Mouse (Mus musculus): ENCODE data around the gene Elovl6. TPM values are rescaled to one million over a fixed set of nuclear protein-coding genes. Genes with fewer than 3 reads are reported as not detected.
A peak's percentile ranks its signal among the peaks of the same experiment; 100 is the strongest.

The Elovl6 gene
- polyA plus RNA-seq, 1 experiment from 2014 or later, result 20.9 TPM

- H3K27me3 ChIP-seq (ENCODE audit: control insufficient read depth, insufficient read depth, low read length), result no peaks in the 10 kb centered on the region
- no peak overlapping the region for H3K4me3 ChIP-seq (ENCODE audit: low read depth, low read length)
- H3K4me2 ChIP-seq, result no peak overlapping the region
- no peak for ATAC-seq (replicated peaks; ENCODE audit: insufficient number of reproducible peaks, low FRiP score, low TSS enrichment)
- H3K9me3 ChIP-seq (replicated peaks; ENCODE audit: control insufficient read depth, low read length), result no peaks in the 10 kb centered on the region
- H3K27ac ChIP-seq (ENCODE audit: low read depth, low read length), result no peak overlapping the region
- no peaks in the 10 kb centered on the region for H3K36me3 ChIP-seq (ENCODE audit: control insufficient read depth, insufficient read depth, low read length)
- no peak overlapping the region for H3K9ac ChIP-seq (ENCODE audit: low read depth, low read length)
- H3K4me1 ChIP-seq (ENCODE audit: control insufficient read depth, insufficient read depth, low read length), result no peaks in the 10 kb centered on the region
- 90% methylated on average over 3 of the region's 3 CpGs for WGBS (ENCODE audit: insufficient replicate concordance)
Observed at GRCm38 (mm10) chr3:129515863-129516436, 16.2 kb upstream of the Elovl6 start.

GRCm38 (mm10) chr3:129520499-129520898, 11.7 kb upstream of the Elovl6 start:
- no peaks in the 10 kb centered on the region for H3K27me3 ChIP-seq (ENCODE audit: control insufficient read depth, insufficient read depth, low read length)
- no peak overlapping the region for H3K4me2 ChIP-seq
- no peak overlapping the region for H3K9ac ChIP-seq (ENCODE audit: low read depth, low read length)
- no peak overlapping the region for H3K4me3 ChIP-seq (ENCODE audit: low read depth, low read length)
- ATAC-seq (replicated peaks; ENCODE audit: insufficient number of reproducible peaks, low FRiP score, low TSS enrichment), result no peak
- H3K27ac ChIP-seq (ENCODE audit: low read depth, low read length), result no peak overlapping the region
- no peaks in the 10 kb centered on the region for H3K36me3 ChIP-seq (ENCODE audit: control insufficient read depth, insufficient read depth, low read length)
- no peaks in the 10 kb centered on the region for H3K9me3 ChIP-seq (replicated peaks; ENCODE audit: control insufficient read depth, low read length)
- H3K4me1 ChIP-seq (ENCODE audit: control insufficient read depth, insufficient read depth, low read length), result no peaks in the 10 kb centered on the region
- 77% methylated on average over 4 of the region's 4 CpGs for WGBS (ENCODE audit: insufficient replicate concordance)

- Histone ChIP-seq H3K4me3 (ENCODE audit: low read depth, low read length) (no peak overlapping the region), H3K4me1 (ENCODE audit: control insufficient read depth, insufficient read depth, low read length) (no peaks in the 10 kb centered on the region), H3K9me3 (replicated peaks; ENCODE audit: control insufficient read depth, low read length) (no peaks in the 10 kb centered on the region), H3K9ac (ENCODE audit: low read depth, low read length) (no peak overlapping the region), H3K36me3 (ENCODE audit: control insufficient read depth, insufficient read depth, low read length) (no peaks in the 10 kb centered on the region), H3K4me2 (no peak overlapping the region), H3K27ac (ENCODE audit: low read depth, low read length) (no peak overlapping the region), H3K27me3 (ENCODE audit: control insufficient read depth, insufficient read depth, low read length) (no peaks in the 10 kb centered on the region)
- WGBS (ENCODE audit: insufficient replicate concordance), result 73% methylated on average over 10 of the region's 10 CpGs
- ATAC-seq (replicated peaks; ENCODE audit: insufficient number of reproducible peaks, low FRiP score, low TSS enrichment), result no peak
Observed at GRCm38 (mm10) chr3:129523456-129524143, 8.6 kb upstream of the Elovl6 start.

DNA sequence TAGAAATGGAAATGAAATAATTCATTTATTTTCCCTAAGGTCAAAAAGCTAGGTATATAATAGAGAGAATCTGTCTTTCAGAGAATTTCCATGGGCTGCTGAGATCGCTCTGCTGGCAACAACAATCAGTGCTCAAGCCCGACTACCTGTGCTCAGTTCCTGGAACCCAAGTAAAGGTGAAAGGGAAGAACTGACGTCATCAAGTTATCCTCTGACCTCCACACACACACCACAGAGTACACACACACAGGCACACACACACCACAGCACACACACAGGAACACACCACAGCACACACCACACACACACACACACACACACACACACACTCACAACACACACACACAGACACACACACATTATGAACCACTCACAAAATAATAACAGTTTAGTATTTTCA, 5.1 kb upstream of the Elovl6 start:
- H3K4me3 ChIP-seq (ENCODE audit: low read depth, low read length), result no peak overlapping the region
- no peaks in the 10 kb centered on the region for H3K9me3 ChIP-seq (replicated peaks; ENCODE audit: control insufficient read depth, low read length)
- peaks cover 4% of the 10 kb centered on the region; the same call in 1 of the 2 replicates for H3K4me1 ChIP-seq (ENCODE audit: control insufficient read depth, insufficient read depth, low read length)
- no peak overlapping the region for H3K9ac ChIP-seq (ENCODE audit: low read depth, low read length)
- H3K27me3 ChIP-seq (ENCODE audit: control insufficient read depth, insufficient read depth, low read length), result no peaks in the 10 kb centered on the region
- no peak overlapping the region for H3K27ac ChIP-seq (ENCODE audit: low read depth, low read length)
- H3K36me3 ChIP-seq (ENCODE audit: control insufficient read depth, insufficient read depth, low read length), result no peaks in the 10 kb centered on the region
- no peak overlapping the region for H3K4me2 ChIP-seq
- WGBS (ENCODE audit: insufficient replicate concordance), result 87% methylated on average over 3 of the region's 3 CpGs
- ATAC-seq (replicated peaks; ENCODE audit: insufficient number of reproducible peaks, low FRiP score, low TSS enrichment), result no peak

DNA sequence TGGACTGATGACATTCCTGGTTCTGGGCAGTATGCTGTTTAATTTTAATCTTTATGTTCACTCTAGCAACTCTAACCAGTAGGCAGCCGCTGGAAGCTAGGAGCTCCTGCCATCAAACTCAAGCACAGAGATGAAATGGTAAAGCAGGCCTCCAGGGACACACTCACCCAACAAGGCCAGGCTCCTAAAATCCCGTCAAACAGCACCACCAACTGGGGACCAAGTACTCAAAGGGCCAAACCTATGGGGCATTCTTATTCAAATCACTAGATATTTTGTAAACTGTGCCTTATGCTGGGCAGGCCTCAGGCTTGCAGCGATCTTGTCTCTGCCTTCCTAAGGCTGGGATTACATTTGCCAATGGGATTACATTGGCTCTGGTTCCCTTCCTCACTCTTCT, 2.8 kb upstream of the Elovl6 start:
- Histone ChIP-seq H3K27me3 (ENCODE audit: control insufficient read depth, insufficient read depth, low read length) (no peaks in the 10 kb centered on the region), H3K4me1 (ENCODE audit: control insufficient read depth, insufficient read depth, low read length) (peaks cover 4% of the 10 kb centered on the region; the same call in 1 of the 2 replicates), H3K9me3 (replicated peaks; ENCODE audit: control insufficient read depth, low read length) (no peaks in the 10 kb centered on the region), H3K27ac (ENCODE audit: low read depth, low read length) (no peak overlapping the region), H3K4me3 (ENCODE audit: low read depth, low read length) (no peak overlapping the region), H3K9ac (ENCODE audit: low read depth, low read length) (no peak overlapping the region), H3K36me3 (ENCODE audit: control insufficient read depth, insufficient read depth, low read length) (no peaks in the 10 kb centered on the region), H3K4me2 (no peak overlapping the region)
- WGBS (ENCODE audit: insufficient replicate concordance), result 55% methylated on average over 3 of the region's 3 CpGs
- ATAC-seq (replicated peaks; ENCODE audit: insufficient number of reproducible peaks, low FRiP score, low TSS enrichment), result no peak

DNA sequence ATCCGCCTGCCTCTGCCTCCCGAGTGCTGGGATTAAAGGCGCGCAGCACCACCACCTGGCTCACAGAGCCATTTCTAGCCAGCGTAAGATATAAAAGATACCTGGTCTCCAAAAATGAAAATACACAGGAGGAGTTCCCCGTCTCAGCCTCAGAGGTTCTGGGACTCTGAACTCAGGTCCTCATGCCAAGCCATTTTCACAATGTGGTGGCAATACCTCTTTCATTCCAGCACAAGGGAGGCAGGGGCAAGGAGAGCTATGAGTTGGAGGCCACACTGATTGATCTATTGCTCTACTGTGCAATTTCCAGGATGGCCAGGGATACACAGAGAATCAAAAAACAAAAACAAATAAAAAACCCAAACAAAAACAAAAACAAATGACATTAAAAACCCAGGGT, 1.7 kb upstream of the Elovl6 start:
- Histone ChIP-seq H3K36me3 (ENCODE audit: control insufficient read depth, insufficient read depth, low read length) (no peaks in the 10 kb centered on the region), H3K27me3 (ENCODE audit: control insufficient read depth, insufficient read depth, low read length) (no peaks in the 10 kb centered on the region), H3K4me3 (ENCODE audit: low read depth, low read length) (no peak overlapping the region), H3K4me2 (no peak overlapping the region), H3K9ac (ENCODE audit: low read depth, low read length) (no peak overlapping the region), H3K4me1 (ENCODE audit: control insufficient read depth, insufficient read depth, low read length) (peaks cover 14% of the 10 kb centered on the region), H3K27ac (ENCODE audit: low read depth, low read length) (no peak overlapping the region), H3K9me3 (replicated peaks; ENCODE audit: control insufficient read depth, low read length) (no peaks in the 10 kb centered on the region)
- no peak for ATAC-seq (replicated peaks; ENCODE audit: insufficient number of reproducible peaks, low FRiP score, low TSS enrichment)
- 95% methylated on average over 6 of the region's 6 CpGs for WGBS (ENCODE audit: insufficient replicate concordance)

GRCm38 (mm10) chr3:129532865-129533742, 949 bp downstream of the Elovl6 start:
- no peaks in the 10 kb centered on the region for H3K9me3 ChIP-seq (replicated peaks; ENCODE audit: control insufficient read depth, low read length)
- peak overlapping the region; percentile 98 for H3K27ac ChIP-seq (ENCODE audit: low read depth, low read length)
- no peaks in the 10 kb centered on the region for H3K36me3 ChIP-seq (ENCODE audit: control insufficient read depth, insufficient read depth, low read length)
- ATAC-seq (replicated peaks; ENCODE audit: insufficient number of reproducible peaks, low FRiP score, low TSS enrichment), result peak; percentile 47; the same call in 1 of the 2 replicates
- H3K4me2 ChIP-seq, result peak overlapping the region; percentile 83
- H3K27me3 ChIP-seq (ENCODE audit: control insufficient read depth, insufficient read depth, low read length), result no peaks in the 10 kb centered on the region
- peak overlapping the region; percentile 97 for H3K9ac ChIP-seq (ENCODE audit: low read depth, low read length)
- WGBS (ENCODE audit: insufficient replicate concordance), result under 1% methylated on average over 40 of the region's 40 CpGs
- peaks cover 19% of the 10 kb centered on the region for H3K4me1 ChIP-seq (ENCODE audit: control insufficient read depth, insufficient read depth, low read length)
- peak overlapping the region; percentile 82 for H3K4me3 ChIP-seq (ENCODE audit: low read depth, low read length)

DNA sequence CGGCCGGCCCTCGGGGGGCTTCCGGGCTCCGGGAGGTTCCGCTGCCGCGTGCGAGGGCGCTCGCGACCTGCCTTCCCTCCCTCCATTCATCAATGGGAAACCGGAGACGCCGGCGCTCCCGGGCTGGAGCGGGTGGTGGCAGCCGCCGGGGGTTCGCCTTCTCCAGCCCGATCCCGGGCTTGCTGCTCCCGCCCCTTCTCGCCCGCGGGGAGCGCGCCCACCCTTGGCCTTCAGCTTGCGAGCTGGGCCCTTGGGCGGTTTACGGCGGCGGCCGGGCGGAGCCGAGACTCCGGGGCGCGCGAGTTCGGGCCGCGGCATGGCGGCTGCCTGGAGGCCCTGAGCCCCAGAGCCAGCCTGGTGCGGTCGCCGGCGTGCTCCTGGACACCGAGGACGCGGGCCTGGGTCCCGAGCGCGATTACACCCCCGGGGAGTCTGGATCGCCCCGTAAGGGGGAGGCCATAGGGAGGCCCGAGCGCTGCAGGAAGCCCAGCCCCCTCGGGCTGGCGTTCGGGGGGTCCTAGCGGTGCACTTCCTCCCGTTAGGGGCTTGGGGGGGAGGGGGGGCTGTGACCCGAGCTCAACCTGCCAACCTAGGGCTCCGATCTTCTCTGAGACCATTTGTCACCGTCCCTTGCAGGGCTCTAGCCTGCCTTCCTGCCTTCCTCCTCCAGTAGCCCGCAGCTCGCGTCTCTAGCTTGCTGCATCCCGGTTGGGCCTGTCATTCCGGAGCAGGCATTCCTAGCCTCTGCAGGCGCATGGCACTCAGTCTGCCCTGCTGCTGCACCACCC, 1.8 kb downstream of the Elovl6 start:
- peak; percentile 52 for ATAC-seq (replicated peaks; ENCODE audit: insufficient number of reproducible peaks, low FRiP score, low TSS enrichment)
- Histone ChIP-seq H3K9me3 (replicated peaks; ENCODE audit: control insufficient read depth, low read length) (no peaks in the 10 kb centered on the region), H3K4me1 (ENCODE audit: control insufficient read depth, insufficient read depth, low read length) (peaks cover 19% of the 10 kb centered on the region), H3K36me3 (ENCODE audit: control insufficient read depth, insufficient read depth, low read length) (no peaks in the 10 kb centered on the region), H3K9ac (ENCODE audit: low read depth, low read length) (peak overlapping the region; percentile 97), H3K4me3 (ENCODE audit: low read depth, low read length) (peak overlapping the region; percentile 82), H3K27me3 (ENCODE audit: control insufficient read depth, insufficient read depth, low read length) (no peaks in the 10 kb centered on the region), H3K4me2 (peak overlapping the region; percentile 83), H3K27ac (ENCODE audit: low read depth, low read length) (peak overlapping the region; percentile 98)
- WGBS (ENCODE audit: insufficient replicate concordance), result under 1% methylated on average over 70 of the region's 74 CpGs
